Mouse (Mus musculus) kidney, adult 2 months (tissue): ENCODE results near the gene Aire. TPM values are rescaled to one million over a fixed set of nuclear protein-coding genes. Genes with fewer than 3 reads are reported as not detected.
"Not testable (repeated sequence)": the region's sequence is repeated elsewhere in the genome, so short reads cannot be mapped to it uniquely, and the experiment has no call there.

Source experiments
- DNase-seq: peaks from one replicate; pipeline ENCODE4 v3.0.0; 2021
- H3K27ac ChIP-seq: fragments of 200-500 bp; 2 replicates; pipeline ENCODE4 v1.5.1; 2012; ENCODE audit warnings: low read depth, low read length, control low read depth, inconsistent platforms; ENCODE audit not compliant: insufficient read depth
- H3K27me3 ChIP-seq: fragments of 200-500 bp; replicated peaks from 2 replicates; pipeline ENCODE4 v1.6.1; 2012; ENCODE audit warnings: mild to moderate bottlenecking, moderate library complexity, low read length, inconsistent platforms; ENCODE audit not compliant: control insufficient read depth, insufficient read depth
- H3K36me3 ChIP-seq: fragments of 200-500 bp; 2 replicates; pipeline ENCODE4 v1.6.1; 2012; ENCODE audit warnings: mild to moderate bottlenecking, moderate library complexity, low read length, inconsistent platforms; ENCODE audit not compliant: control insufficient read depth, insufficient read depth
- H3K4me1 ChIP-seq: fragments of 200-500 bp; 2 replicates; pipeline ENCODE4 v1.6.1; 2011; ENCODE audit warnings: low read length; ENCODE audit not compliant: control insufficient read depth, insufficient read depth
- H3K4me3 ChIP-seq: fragments of 200-500 bp; 2 replicates; pipeline ENCODE4 v1.5.1; 2011; ENCODE audit warnings: mild to moderate bottlenecking, low read depth, low read length, control low read depth; ENCODE audit not compliant: insufficient read depth
- CTCF ChIP-seq: fragments of 200-500 bp; conservative IDR thresholded peaks from 2 replicates; pipeline ENCODE4 v1.5.1; 2011; ENCODE audit warnings: low read depth, mild to moderate bottlenecking, control low read depth, low read length, moderate library complexity, mixed read lengths; ENCODE audit not compliant: insufficient read depth, insufficient read length
- POLR2A ChIP-seq: fragments of 200-500 bp; IDR thresholded peaks from one replicate; pipeline ENCODE4 v1.6.1; 2011; ENCODE audit warnings: low read depth, low read length, control low read depth
- WGBS: fragments of 180-500 bp; shearing (Covaris S2); methylation state at CpG from one replicate; pipeline ENCODE4 v1.1.7; 2018; 5-methylcytosine and 5-hydroxymethylcytosine counted together
- polyA plus RNA-seq: library from polyadenylated mRNA; depleted of rRNA; stranded (reverse); fragments of >200 nt; gene quantifications from 2 replicates; pipeline ENCODE4 v1.2.3, GENCODE M21; 2012

Aire gene
- polyA plus RNA-seq, 1 experiment = 0.41 TPM

GRCm38 (mm10) chr10:78019291-78019690 is 24.1 kb downstream of the Aire start:
- no peak overlapping the region for H3K27ac ChIP-seq
- TF ChIP-seq POLR2A (no peak), CTCF (no peak)
- no peaks in the 10 kb centered on the region for H3K36me3 ChIP-seq
- 80% methylated on average over 4 of the region's 4 CpGs for WGBS
- H3K4me1 ChIP-seq = no peaks in the 10 kb centered on the region
- H3K27me3 ChIP-seq = no peaks in the 10 kb centered on the region
- no peak for DNase-seq
- H3K4me3 ChIP-seq = no peak overlapping the region

DNA sequence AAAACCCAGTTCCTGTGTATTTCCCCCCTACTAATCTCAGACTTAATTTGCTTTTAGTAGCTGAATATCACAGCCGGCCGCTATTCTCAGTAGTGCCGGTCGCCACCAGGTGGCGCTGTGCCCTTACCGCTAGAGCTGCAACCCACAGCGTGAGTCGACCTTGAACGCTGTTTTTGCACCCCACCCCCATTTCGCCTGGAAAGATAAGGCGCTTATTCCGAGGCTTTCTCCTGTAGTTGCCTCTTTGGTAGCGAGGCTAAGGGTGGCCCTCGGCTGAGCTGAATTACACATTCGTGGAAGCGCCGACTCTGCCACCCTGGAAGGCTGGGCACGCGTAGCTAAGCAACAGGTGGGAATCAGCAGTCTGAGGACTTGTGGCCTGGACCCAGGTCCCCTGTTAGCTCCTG is 24.6 kb downstream of the Aire start:
- H3K27ac ChIP-seq = peak overlapping the region; percentile 30; the same call in 1 of the 2 replicates
- peak; percentile 92 for TF ChIP-seq CTCF
- no peak for TF ChIP-seq POLR2A
- H3K4me3 ChIP-seq = peak overlapping the region; percentile 28; the same call in 1 of the 2 replicates
- H3K4me1 ChIP-seq = no peaks in the 10 kb centered on the region
- H3K36me3 ChIP-seq = no peaks in the 10 kb centered on the region
- peak; percentile 80 for DNase-seq
- no peaks in the 10 kb centered on the region for H3K27me3 ChIP-seq
- 16% methylated on average over 19 of the region's 19 CpGs for WGBS

- no peaks in the 10 kb centered on the region for H3K4me1 ChIP-seq
- H3K27ac ChIP-seq = no peak overlapping the region
- no peak overlapping the region for H3K4me3 ChIP-seq
- no peaks in the 10 kb centered on the region for H3K36me3 ChIP-seq
- TF ChIP-seq CTCF (no peak), POLR2A (no peak)
- DNase-seq = peak; percentile 67
- H3K27me3 ChIP-seq = no peaks in the 10 kb centered on the region
- 41% methylated on average over 5 of the region's 5 CpGs for WGBS
These were observed 27.0 kb downstream of the Aire start for GRCm38 (mm10) chr10:78016366-78016765.

- H3K4me3 ChIP-seq = no peak overlapping the region
These were observed 27.9 kb downstream of the Aire start for GRCm38 (mm10) chr10:78015489-78015888.

DNA sequence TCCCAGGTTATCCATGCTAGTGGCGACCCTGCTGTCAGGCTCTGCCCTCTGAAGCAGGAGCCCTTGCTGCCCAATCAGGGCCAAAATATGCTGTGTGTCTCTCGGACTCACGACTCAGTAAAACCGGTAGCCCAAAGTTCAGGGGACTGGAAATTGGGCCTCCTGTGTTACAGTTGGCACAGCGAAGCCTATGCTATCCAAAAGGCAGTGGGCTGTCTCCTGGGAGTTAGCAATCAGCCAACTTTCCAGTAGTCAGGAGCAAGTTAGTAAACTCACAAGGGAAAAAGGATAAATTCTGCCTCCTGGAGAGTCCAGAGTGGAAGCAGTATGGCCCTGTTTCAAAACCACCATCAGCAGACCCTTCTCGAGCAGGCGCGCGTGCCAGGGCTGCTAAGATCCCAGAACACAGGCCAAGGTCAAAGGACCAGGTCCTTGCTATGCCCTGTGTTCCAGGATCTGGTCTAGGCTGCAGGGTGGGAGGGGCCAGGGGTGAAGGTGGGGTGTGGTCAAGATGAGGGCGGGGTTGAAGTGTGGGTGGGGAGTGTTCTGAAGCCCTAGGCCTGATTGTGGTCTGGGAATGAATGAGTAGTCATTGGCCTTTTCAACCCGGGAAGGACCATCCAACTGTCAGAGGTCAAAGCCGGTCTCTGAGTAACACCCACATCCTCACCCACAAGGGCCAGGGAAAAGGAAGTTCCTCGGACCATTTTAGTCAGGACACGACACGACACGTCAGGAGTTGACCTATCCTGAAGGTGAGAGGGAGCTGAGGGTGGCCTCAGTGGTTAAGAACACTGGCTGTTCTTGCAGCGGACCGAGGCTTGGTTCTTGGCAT is 30.5 kb downstream of the Aire start:
- TF ChIP-seq POLR2A (no peak), CTCF (no peak)
- Histone ChIP-seq H3K36me3 (no peaks in the 10 kb centered on the region), H3K4me3 (no peak overlapping the region), H3K27ac (no peak overlapping the region), H3K4me1 (0 out of 2 replicates have a peak, but pooled peaks cover 8% of the 10 kb centered on the region), H3K27me3 (no peaks in the 10 kb centered on the region)
- DNase-seq = peak; percentile 23
- 86% methylated on average over 18 of the region's 18 CpGs for WGBS

More at GRCm38 (mm10) chr10:78015489-78015888, 27.9 kb downstream of the Aire start:
- Histone ChIP-seq H3K27ac (no peak overlapping the region), H3K36me3 (no peaks in the 10 kb centered on the region), H3K27me3 (no peaks in the 10 kb centered on the region), H3K4me1 (no peaks in the 10 kb centered on the region)
- peak; percentile 19 for DNase-seq
- 84% methylated on average over 1 of the region's 1 CpGs for WGBS
- TF ChIP-seq CTCF (no peak), POLR2A (no peak)

GRCm38 (mm10) chr10:78011116-78011515 is 32.3 kb downstream of the Aire start:
- H3K27me3 ChIP-seq, DNase-seq, H3K27ac ChIP-seq, H3K36me3 ChIP-seq, H3K4me3 ChIP-seq: not testable (repeated sequence)
- WGBS = 86% methylated on average over 5 of the region's 5 CpGs
- peaks cover 17% of the 10 kb centered on the region; the same call in 1 of the 2 replicates for H3K4me1 ChIP-seq

DNA sequence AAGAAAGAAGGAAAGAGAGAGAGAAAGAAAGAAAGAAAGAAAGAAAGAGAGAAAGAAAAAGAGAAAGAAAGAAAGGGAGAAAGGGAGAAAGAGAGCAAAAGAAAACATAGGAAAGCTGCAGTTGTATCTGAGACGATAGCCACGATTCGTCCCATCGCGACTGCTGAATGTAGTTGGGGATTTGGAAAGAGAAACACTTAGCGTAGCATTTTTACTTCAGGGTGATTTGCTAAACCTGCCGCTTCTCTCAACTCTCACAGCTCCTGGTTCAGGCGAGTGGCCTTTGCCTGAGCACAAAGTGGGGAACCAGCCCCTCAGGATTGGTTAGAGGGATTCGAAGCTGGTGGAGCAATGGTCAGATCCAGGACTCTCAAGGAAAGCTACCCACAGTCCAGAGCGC is 33.1 kb downstream of the Aire start:
- DNase-seq = peak; percentile 12
- no peak overlapping the region for H3K27ac ChIP-seq
- no peaks in the 10 kb centered on the region for H3K27me3 ChIP-seq
- no peak for TF ChIP-seq CTCF
- no peak for TF ChIP-seq POLR2A
- H3K4me3 ChIP-seq = no peak overlapping the region
- peaks cover 20% of the 10 kb centered on the region; the same call in 1 of the 2 replicates for H3K4me1 ChIP-seq
- H3K36me3 ChIP-seq = no peaks in the 10 kb centered on the region
- WGBS = 18% methylated on average over 10 of the region's 10 CpGs
